Mouse (Mus musculus): ENCODE results near the gene Cela1.

Cela1 gene

GRCm38 (mm10) chr15:100687430-100687971 is at the start of gene Cela1:
Gene Cela1, minus strand, starts transcription at chr15:100687921.
- peak; percentile 40 for DNase-seq

DNA sequence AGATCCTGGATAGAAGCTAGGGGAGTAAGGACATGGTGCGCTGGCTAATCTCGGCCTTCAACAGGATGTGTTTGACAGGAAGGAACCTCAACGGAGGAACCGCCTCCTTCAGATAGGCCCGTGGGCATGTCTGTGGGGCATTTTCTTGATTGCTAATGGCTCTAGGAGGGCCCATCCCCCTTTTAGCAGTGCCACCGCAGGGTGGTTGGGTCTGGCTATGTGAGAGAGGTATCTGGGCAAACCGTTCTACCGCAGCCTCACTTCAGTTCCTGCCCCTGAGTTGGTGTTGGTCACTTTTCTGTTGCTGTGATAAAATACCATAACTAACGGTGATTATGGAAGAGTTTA is 48.2 kb upstream of the Cela1 start:
- DNase-seq: peak; percentile 7

DNA sequence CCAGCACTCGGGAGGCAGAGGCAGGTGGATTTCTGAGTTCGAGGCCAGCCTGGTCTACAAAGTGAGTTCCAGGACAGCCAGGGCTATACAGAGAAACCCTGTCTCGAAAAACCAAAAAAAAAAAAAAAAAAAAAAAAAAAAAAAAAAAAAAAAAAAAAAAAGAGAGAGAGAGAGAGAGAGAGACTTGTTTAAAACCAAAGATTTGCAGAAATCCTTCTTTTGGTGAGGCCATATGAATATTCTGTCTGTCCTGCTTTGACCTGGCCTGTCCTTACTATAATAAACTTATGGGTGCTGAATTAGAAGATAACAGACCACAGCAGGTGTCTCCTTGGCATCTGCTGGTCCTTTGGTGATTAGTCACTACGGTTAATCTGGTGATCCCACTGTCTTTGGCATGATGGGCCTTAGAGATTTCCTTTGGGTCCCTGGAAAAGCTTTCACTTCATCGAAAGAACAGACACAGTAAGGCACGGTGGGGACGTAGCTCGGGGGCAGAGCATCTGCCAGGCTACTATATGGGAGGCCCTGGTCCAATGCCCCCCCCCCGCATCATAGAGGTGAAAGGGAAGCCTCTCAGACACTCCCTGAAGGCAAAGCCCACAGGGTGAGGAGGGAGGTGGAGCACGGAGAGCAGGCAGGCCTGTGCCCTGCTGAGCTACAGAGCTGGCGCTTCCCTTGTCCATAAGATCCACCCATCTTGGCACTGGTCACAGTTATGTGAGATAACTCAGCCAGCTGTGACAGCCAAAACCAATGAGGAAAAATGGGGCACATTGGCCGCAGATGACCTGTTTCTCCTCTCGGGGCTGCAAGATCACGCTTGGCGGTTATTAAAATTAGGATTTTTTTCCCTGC is 47.6 kb upstream of the Cela1 start:
- DNase-seq: peak; percentile 17

DNA sequence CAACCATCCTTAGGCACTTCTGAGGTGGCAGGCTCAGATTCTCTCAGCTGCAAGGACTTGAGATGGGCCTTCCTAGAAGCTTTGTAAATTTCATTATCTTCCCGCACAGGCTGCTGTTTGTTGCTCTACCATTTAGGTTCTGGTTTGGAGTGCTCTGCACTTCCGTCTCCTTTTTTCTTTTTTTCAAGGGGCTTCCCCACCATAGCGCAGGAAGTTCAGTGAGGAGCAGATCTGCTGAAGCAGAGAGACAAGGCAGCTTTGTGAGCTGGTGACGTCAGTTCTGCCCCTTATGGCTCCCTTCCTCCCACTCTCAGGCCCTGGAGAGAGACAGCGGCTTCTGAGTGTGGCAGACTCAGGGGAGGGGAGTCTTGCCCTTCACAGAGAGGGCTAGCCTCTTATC is 44.9 kb upstream of the Cela1 start:
- DNase-seq: peak; percentile 65

GRCm38 (mm10) chr15:100731081-100731480 is 43.4 kb upstream of the Cela1 start:
- peak; percentile 7 for DNase-seq

GRCm38 (mm10) chr15:100729281-100729985 is 41.7 kb upstream of the Cela1 start, which contains the start of gene Galnt6:
Gene Galnt6, minus strand, starts transcription at chr15:100729376.
- DNase-seq: peak; percentile 86

- peak; percentile 29 for DNase-seq
Observed at GRCm38 (mm10) chr15:100728586-100728985, 40.9 kb upstream of the Cela1 start.

- peak; percentile 22 for DNase-seq
Observed at GRCm38 (mm10) chr15:100727834-100728233, 40.1 kb upstream of the Cela1 start.

DNA sequence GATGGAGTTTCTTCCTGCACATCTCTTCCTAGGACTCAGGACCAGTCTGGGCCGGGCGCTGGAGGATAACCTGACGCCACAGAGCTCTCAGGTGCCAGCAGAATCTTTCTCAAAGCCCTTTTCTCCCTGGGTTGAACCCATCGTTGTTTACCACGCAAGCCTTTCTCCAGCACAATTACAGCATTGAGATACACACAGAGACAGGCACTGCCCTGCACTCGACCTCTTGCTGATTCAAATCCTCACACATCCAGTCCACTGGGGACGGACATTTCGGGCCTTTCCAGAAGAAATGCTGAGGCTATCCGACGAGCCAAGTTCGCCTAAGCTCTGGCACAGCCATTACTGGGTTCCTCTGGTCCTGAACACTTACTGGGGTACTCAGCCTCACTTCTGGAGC is 39.0 kb upstream of the Cela1 start:
- DNase-seq: peak; percentile 7

DNA sequence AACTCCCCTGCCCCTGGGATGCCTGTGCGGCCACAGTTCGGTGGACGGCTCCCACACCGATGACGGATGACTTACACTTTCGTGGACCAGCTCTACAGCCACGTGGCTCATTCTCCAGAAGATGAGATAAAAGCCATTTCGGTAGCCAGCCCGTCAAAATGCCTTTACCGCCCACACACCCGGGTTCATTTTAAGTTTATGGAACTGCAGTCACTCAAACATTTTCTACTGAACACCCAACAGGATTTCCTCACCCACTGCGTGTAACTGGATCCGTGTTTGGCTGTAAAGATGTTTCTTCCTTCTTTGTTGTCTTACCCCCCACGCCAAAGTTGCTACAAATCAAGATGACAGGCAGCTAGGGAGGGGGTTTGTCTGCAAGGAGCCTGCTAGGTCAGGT is 35.8 kb upstream of the Cela1 start:
- DNase-seq: peak; percentile 32

- peak; percentile 5 for DNase-seq
Observed at GRCm38 (mm10) chr15:100722564-100722963, 34.8 kb upstream of the Cela1 start.

DNA sequence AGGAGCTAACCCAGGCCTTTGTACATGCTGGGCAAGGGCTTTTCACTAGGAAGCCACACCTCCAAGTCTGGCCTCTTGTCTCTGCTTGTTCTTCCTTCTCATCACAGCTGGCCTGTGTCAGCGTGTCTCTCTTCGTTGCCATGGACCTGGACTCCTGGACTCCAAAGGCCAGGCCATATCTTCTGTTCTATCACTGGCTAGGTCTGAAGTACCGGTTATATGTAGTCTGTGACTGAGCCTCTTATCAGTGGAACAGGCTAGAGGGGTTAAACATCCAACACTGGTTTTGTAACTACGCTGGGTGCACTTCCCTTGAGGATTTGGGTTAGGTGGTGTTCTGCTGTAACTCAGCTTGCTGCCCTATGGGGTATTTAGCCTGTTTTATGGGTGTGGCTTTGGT is 34.3 kb upstream of the Cela1 start:
- peak; percentile 8 for DNase-seq

DNA sequence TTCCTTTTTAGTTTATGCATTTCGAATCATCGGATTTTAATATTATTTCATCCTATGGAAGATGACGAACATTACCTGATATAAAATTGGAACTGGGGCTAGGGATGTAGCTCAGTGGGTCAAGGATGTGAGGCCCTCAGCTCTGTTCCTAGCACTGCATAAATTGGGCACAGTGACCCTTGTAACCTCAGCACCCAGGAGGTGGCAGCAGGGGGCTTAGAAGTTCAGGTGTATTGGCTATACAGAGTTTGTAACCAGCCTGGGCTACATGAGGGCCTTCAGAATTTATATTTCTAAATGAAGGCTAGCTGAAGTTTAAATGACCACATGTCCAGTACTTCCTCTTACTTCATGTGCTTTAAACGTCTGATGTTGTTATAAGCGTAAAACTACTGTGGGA is 33.7 kb upstream of the Cela1 start:
- DNase-seq: peak; percentile 41

DNA sequence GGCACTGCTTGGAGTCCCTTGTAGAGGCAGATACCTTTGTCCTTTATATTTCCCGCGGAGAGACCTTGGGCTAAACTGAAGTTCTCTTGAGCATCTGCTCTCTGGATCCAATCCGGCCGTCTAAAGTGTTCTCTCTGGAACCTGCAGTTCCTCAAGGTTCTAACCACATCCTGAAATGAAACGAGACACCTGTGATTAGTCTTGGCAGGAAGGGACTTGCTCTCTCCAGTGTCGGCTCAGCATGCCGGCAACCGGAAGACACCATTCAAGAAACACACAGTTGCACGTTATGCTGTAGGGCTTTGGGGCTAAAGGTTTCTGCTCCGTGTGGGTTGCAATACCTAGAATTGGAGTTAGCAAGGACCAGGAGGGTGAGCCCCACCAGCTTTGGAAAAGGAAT is 32.3 kb upstream of the Cela1 start:
- peak; percentile 62 for DNase-seq

- peak; percentile 25 for DNase-seq
Observed at GRCm38 (mm10) chr15:100719217-100719616, 31.5 kb upstream of the Cela1 start.

GRCm38 (mm10) chr15:100718572-100718971 is 30.9 kb upstream of the Cela1 start:
- peak; percentile 67 for DNase-seq

DNA sequence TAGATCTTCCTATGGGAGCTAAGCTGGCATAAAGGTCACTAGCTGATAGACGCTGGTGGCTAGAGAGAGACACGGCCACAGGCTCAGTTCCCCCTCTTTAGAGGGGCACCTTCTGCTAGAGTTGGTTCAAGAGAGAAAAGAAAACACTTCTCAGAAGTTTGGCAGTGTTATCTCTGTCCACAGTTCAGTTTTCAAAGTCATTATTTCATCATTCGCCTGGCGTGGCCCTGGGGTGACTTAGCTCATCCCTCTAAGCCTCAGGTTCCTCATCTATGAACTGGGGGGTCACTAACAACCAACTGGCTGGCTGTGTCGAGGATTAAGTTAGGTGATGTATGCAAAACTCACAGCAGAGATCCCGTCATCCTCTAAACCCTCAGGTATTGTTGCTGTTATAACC is 30.2 kb upstream of the Cela1 start:
- DNase-seq: no peak

DNA sequence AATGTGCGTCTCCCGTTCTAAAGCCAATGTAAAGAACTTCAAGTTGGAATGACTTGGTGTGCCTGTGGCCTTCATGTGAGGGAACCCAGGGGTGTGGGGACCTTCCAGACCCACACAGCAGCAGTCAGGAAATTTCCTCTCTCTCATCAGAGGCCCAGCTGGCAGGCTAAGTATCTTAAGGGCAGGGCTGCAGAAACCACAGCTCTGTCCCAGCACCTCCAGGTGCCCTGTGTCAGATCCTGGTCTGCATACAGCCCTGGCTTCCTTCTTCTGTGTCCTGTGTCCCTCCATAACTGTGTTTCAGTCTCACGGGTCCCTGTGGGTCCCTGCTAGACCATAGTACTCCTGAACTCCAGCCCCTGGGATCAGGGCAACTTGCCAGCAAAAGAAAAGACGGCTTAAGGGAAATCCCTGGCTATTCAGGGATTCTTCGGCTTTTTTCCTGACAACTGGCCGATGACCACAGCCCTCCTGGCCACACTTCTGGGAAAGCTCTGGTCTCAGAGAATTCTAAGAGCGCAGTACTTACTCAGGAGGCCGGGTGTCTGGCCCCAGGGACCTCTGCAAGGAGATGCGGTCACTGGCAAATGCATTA is 27.8 kb upstream of the Cela1 start:
- no peak for DNase-seq

DNA sequence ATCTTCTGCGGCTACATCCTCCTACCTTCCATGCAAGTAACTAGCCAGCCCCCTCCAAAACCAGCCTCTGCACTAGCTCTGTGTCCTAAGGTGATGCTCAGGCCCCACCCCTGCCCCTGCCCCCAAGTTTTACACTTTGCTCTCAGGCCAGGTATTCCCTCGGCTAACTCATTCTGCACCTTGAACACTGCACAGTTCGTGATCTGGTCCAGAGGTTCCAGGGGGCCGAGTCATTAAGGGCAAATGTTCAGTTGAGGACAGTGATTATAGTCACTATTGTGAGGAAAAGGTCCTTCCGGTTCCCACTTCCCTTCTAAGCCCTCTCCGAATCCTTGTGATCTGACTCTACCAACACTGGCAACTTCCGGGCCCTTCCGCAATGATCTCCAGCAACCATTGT is 26.7 kb upstream of the Cela1 start:
- DNase-seq: no peak

DNA sequence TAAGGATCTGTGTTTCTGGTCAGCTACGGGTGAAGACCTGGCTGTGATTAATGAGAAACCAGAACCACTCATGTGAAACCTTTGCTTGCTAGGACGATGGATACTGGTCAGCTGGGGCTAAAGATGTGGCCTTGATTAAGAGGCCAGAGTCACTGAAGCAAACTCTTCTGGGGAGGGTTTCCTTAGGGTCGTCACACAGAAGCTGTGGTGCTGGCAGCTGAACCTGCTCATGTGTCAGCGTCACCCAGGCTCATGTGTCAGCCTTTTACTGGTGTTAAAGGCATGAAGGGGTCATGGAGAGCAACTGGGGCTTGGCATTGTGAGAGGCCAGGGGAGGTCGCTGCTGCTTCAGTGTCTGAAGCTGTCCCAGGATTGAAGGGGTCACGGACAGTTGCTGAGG is 23.1 kb upstream of the Cela1 start:
- no peak for DNase-seq

DNA sequence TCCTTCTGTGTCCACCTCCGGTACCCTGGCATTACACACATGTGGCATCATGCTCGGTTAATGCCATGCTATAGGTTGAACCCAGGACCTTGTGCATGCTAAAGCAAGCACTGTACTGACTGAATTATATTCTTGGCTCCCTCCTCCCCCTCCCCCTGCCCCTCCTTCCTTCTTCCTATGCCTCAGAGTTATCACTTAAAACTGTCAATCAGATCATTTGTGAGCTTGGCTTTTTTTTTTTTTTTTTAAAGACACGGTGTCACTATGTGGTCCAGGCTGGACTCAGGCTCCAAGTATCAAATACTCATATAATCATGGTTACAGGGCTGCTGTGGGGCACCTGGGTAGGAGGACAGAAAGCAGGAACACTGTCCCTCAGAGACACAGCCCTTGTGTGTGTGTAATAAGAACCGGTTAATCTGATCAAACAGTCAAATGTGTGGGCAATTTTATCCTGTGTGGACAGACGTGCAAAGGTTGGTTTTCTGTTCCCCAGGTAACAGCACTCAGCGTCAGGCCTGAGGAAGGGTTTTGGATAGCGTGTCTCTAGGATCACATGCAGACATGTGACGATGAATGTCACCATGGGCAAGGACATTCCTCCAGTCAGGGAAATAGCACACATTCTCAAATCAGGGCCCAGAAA is 20.8 kb upstream of the Cela1 start:
- no peak for DNase-seq

- DNase-seq: peak; percentile 77
Observed at GRCm38 (mm10) chr15:100706226-100706625, 18.5 kb upstream of the Cela1 start.

GRCm38 (mm10) chr15:100705376-100705775 is 17.7 kb upstream of the Cela1 start:
- no peak for DNase-seq

All from thymus, postnatal 4 days (tissue).